9 mouse cellular contexts compared by ENCODE assay signal in the genomic region with DNA sequence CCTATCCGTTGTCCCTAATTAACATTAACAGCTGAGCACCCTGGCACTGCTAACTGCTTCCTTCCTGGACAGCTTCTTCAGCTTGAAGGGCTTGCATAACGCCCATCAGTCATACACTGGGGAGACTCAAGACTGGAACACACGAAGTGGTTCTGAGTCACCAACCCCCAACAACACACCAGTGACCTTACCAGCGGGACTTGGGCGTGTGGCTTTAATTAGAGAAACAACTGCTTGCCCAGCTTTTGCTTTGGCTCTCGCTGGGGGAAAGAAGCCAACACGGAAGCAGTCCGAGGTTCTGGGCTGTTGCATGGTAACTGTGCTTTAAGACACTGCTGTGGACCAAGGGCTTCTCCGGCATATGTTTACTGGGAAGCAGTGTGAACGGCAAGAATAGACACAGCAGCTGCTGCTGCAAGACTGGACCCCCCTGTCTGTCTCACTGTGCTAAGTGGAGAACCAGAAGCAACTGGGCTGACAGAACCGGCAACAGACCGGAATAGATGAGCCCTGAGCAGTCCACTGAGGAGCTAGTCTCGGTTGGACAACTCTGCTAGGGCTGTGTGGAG. TPM values are rescaled to one million over a fixed set of nuclear protein-coding genes. Genes with fewer than 3 reads are reported as not detected.
A peak's percentile ranks its signal among the peaks of the same experiment; 100 is the strongest.
DNase-seq lines count a peak whose midpoint lies in the region; ATAC-seq lines count a peak whose summit lies in the region.
"Had no signal": no experiment of that assay in that cellular context is flagged by ENCODE, and none has a peak within 500 bp of the region (broad histone marks: within the 10 kb centered on the region; RNA-seq: fewer than 3 reads in every experiment).

No protein-coding gene starts in this region.

- peaks cover 12% of the 10 kb centered on the region for H3K4me1 ChIP-seq in heart, embryonic 16.5 days (ENCODE audit: control insufficient read depth, insufficient read depth, low read length)

- no peak overlapping the region for H3K4me3 ChIP-seq in heart, embryonic 16.5 days (ENCODE audit: low read length)
- H3K4me3 ChIP-seq: neural tube, embryonic 13.5 days had no signal

- 0 out of 2 replicates have a peak overlapping the region, but pooled peaks have one; percentile 20 for H3K9ac ChIP-seq in heart, embryonic 16.5 days (ENCODE audit: low read length)
- H3K9ac ChIP-seq: neural tube, embryonic 13.5 days had no signal

- no peaks in the 10 kb centered on the region; the same call in 1 of the 2 replicates for H3K9me3 ChIP-seq in heart, embryonic 16.5 days (replicated peaks; ENCODE audit: control insufficient read depth, low read length)
- H3K9me3 ChIP-seq: neural tube, embryonic 13.5 days had no signal

- no peaks in the 10 kb centered on the region for H3K27me3 ChIP-seq in heart, embryonic 16.5 days (ENCODE audit: control insufficient read depth, insufficient read depth, low read length)
- H3K27me3 ChIP-seq: neural tube, embryonic 13.5 days had no signal

- DNase-seq in cerebellum, adult 18-20 months, result peak; percentile 1 to 12
- no peak for DNase-seq in cerebellum, adult 9-10 months
- peak; percentile 85 for DNase-seq in 3T3-L1 (ENCODE audit: low read depth, low spot score)
- peak; percentile 2 for DNase-seq in embryo, embryonic 9.5 days (ENCODE audit: extremely low spot score)
- peak; percentile 18 to 56 for DNase-seq in left cerebral cortex, postnatal 10 days (ENCODE audit: extremely low spot score in 1 of 2, low spot score in 2 of 2)
- DNase-seq in spleen, adult 12 weeks (ENCODE audit: low spot score), result no peak

- intact Hi-C loops in left cerebral cortex, postnatal 10 days (cut with DNase I), result no loop called here

- WGBS in heart, embryonic 16.5 days, result 48% methylated on average over 13 of the region's 13 CpGs

- ATAC-seq in heart, embryonic 16.5 days (replicated peaks; ENCODE audit: extremely low read depth, insufficient read depth, low FRiP score), result no peak; the same call in 1 of the 2 replicates
- ATAC-seq in megakaryocyte progenitor cell, adult 5-6 weeks (replicated peaks; ENCODE audit: poor library complexity), result peak; percentile 95

- peak overlapping the region; percentile 8; the same call in 1 of the 2 replicates for H3K4me2 ChIP-seq in heart, embryonic 16.5 days (ENCODE audit: low read depth, low read length)
- H3K4me2 ChIP-seq: neural tube, embryonic 13.5 days had no signal

- no peak overlapping the region for H3K27ac ChIP-seq in heart, embryonic 16.5 days (ENCODE audit: low read length)
- H3K27ac ChIP-seq: neural tube, embryonic 13.5 days had no signal

- H3K36me3 ChIP-seq in heart, embryonic 16.5 days (ENCODE audit: control insufficient read depth, insufficient read depth), result no peaks in the 10 kb centered on the region
- H3K36me3 ChIP-seq: neural tube, embryonic 13.5 days had no signal

RNA-seq across cellular contexts. Expression of gene Gch1, which starts 11.3 kb away (rescaled TPM):
- polyA plus RNA-seq in heart, embryonic 16.5 days (2015; fragmentation: Nextera tagmentation; extraction: Ambion mirVana), result 6.9 and 7.0 TPM in 2 replicates
- total RNA-seq in left cerebral cortex, postnatal 10 days (2021), result 1 to 10 TPM; 1.1 to 1.4 TPM
- total RNA-seq in megakaryocyte progenitor cell, adult 5-6 weeks (2015), result 1.9 and 2.6 TPM in 2 replicates
- 1.7 TPM in 2 replicates for total RNA-seq in megakaryocyte progenitor cell, adult 5-6 weeks (2017)

Comparison
In these comparisons a context has a peak if more than half of its experiments do, and no peak if none do; other contexts are left out.
1. DNase-seq: peak in cerebellum, adult 18-20 months (2 of 2), 3T3-L1 (single experiment), embryo, embryonic 9.5 days (single experiment) and left cerebral cortex, postnatal 10 days (2 of 2); none in cerebellum, adult 9-10 months (single experiment) and spleen, adult 12 weeks (single experiment).